Mouse (Mus musculus): ENCODE measurements around the gene Slc17a7. TPM values are rescaled to one million over a fixed set of nuclear protein-coding genes. Genes with fewer than 3 reads are reported as not detected.
"Not testable (repeated sequence)": the region's sequence is repeated elsewhere in the genome, so short reads cannot be mapped to it uniquely, and the experiment has no call there.

Slc17a7 gene
- total and polyA plus RNA-seq, 3 experiments = 0.11 TPM; not detected in 2

GRCm38 (mm10) chr7:45173772-45174171, 10.0 kb downstream of the Slc17a7 start:
- H3K27ac ChIP-seq (ENCODE audit: insufficient read depth, low read depth); dilution Hi-C loops (cut with MboI; ENCODE audit: extremely low pct_ligation_motif_present, extremely low pct_unique_long_range_greater_than_20kb, low sequenced_read_pairs); H3K79me2 ChIP-seq (replicated peaks; ENCODE audit: control insufficient read depth, extremely low read depth, insufficient read depth, poor library complexity, severe bottlenecking); H3K9ac ChIP-seq (ENCODE audit: insufficient read depth, low read depth); H3K4me2 ChIP-seq (ENCODE audit: insufficient read depth, low read depth, poor library complexity, severe bottlenecking); H3K36me3 ChIP-seq (replicated peaks in 1 of 2; ENCODE audit: control insufficient read depth in 1 of 2, insufficient read depth in 1 of 2, low read length in 1 of 2); H3K4me1 ChIP-seq (ENCODE audit: control insufficient read depth in 1 of 2, insufficient read depth in 2 of 2); H3K4me3 ChIP-seq (replicated peaks in 1 of 3; ENCODE audit: low read depth in 2 of 3, low read length in 2 of 3, poor library complexity in 1 of 3); in situ Hi-C loops (cut with MboI; ENCODE audit: low pct_ligation_motif_present, low pct_unique_long_range_greater_than_20kb, low sequenced_read_pairs): not testable (repeated sequence)
- peaks cover 32% of the 10 kb centered on the region for H3K9me3 ChIP-seq (replicated peaks; ENCODE audit: low read length)
- DNase-seq (ENCODE audit: extremely low read depth) = peak; percentile 46
- peak in 1 of 2 experiments; percentile 65; a peak in 2 of 4 replicates for TF ChIP-seq CTCF (conservative IDR thresholded peaks at IDR 0.05 in 1 of 2, IDR thresholded peaks at IDR 0.05 in 1 of 2; ENCODE audit: low read depth in 2 of 2, low read length in 2 of 2)
- peak; percentile 39 for TF ChIP-seq SMC3 (IDR thresholded peaks at IDR 0.05; ENCODE audit: low read depth, low read length)
- TF ChIP-seq RAD21 (IDR thresholded peaks at IDR 0.05; ENCODE audit: low read depth, low read length) = peak; percentile 10
- peaks cover 56% of the 10 kb centered on the region for H3K27me3 ChIP-seq (replicated peaks)

GRCm38 (mm10) chr7:45174567-45175280, 11.0 kb downstream of the Slc17a7 start:
- no peak overlapping the region for H3K9ac ChIP-seq (ENCODE audit: insufficient read depth, low read depth)
- dilution Hi-C loops (cut with MboI; ENCODE audit: extremely low pct_ligation_motif_present, extremely low pct_unique_long_range_greater_than_20kb, low sequenced_read_pairs) = no loop called here
- H3K79me2 ChIP-seq (replicated peaks; ENCODE audit: control insufficient read depth, extremely low read depth, insufficient read depth, poor library complexity, severe bottlenecking) = no peaks in the 10 kb centered on the region
- H3K27me3 ChIP-seq (replicated peaks) = peaks cover 63% of the 10 kb centered on the region
- peaks cover 23% of the 10 kb centered on the region for H3K9me3 ChIP-seq (replicated peaks; ENCODE audit: low read length)
- H3K27ac ChIP-seq (ENCODE audit: insufficient read depth, low read depth) = no peak overlapping the region
- H3K4me2 ChIP-seq (ENCODE audit: insufficient read depth, low read depth, poor library complexity, severe bottlenecking) = peak overlapping the region; percentile 41
- TF ChIP-seq HCFC1 (IDR thresholded peaks at IDR 0.05; ENCODE audit: low read depth, low read length) (no peak), MEF2A (IDR thresholded peaks at IDR 0.05; ENCODE audit: borderline replicate concordance, low read depth, low read length) (no peak), USF1 (IDR thresholded peaks at IDR 0.05; ENCODE audit: low read depth, low read length) (no peak), JUN (IDR thresholded peaks at IDR 0.05; ENCODE audit: insufficient read depth, low read depth, low read length) (no peak), POLR2A (IDR thresholded peaks at IDR 0.05; ENCODE audit: low read depth, low read length) (no peak), USF2 (conservative IDR thresholded peaks at IDR 0.05; ENCODE audit: low read depth, low read length) (no peak), CHD1 (IDR thresholded peaks at IDR 0.05; ENCODE audit: low read depth, low read length) (no peak), NELFE (IDR thresholded peaks at IDR 0.05; ENCODE audit: low read depth, low read length) (no peak), EP300 (IDR thresholded peaks at IDR 0.05; ENCODE audit: low read length) (no peak), MAFK (IDR thresholded peaks at IDR 0.05; ENCODE audit: insufficient replicate concordance, low read length) (no peak), MAZ (IDR thresholded peaks at IDR 0.05; ENCODE audit: low read depth, low read length) (no peak), E2F4 (IDR thresholded peaks at IDR 0.05; ENCODE audit: insufficient replicate concordance, low read depth, low read length) (no peak), ZKSCAN1 (IDR thresholded peaks at IDR 0.05; ENCODE audit: borderline replicate concordance, low read depth, low read length) (no peak), ZMIZ1 (IDR thresholded peaks at IDR 0.05; ENCODE audit: low read depth, low read length) (no peak), RCOR1 (conservative IDR thresholded peaks at IDR 0.05; ENCODE audit: low read depth, low read length) (no peak), TBP (conservative IDR thresholded peaks at IDR 0.05; ENCODE audit: low read depth, low read length) (no peak), MYC (IDR thresholded peaks at IDR 0.05; ENCODE audit: low read depth, low read length) (no peak), NRF1 (IDR thresholded peaks at IDR 0.05; ENCODE audit: low read depth, low read length) (no peak), POLR2AphosphoS2 (IDR thresholded peaks at IDR 0.05; ENCODE audit: low read depth, low read length) (no peak), PAX5 (IDR thresholded peaks at IDR 0.05; ENCODE audit: low read length) (no peak)
- H3K36me3 ChIP-seq (replicated peaks in 1 of 2; ENCODE audit: control insufficient read depth in 1 of 2, insufficient read depth in 1 of 2, low read length in 1 of 2) = no peaks in the 10 kb centered on the region
- in situ Hi-C loops (cut with MboI; ENCODE audit: low pct_ligation_motif_present, low pct_unique_long_range_greater_than_20kb, low sequenced_read_pairs) = no loop called here
- H3K4me3 ChIP-seq (replicated peaks in 1 of 3; ENCODE audit: low read depth in 2 of 3, low read length in 2 of 3, poor library complexity in 1 of 3) = no peak overlapping the region
- no peak for DNase-seq (ENCODE audit: extremely low read depth)
- H3K4me1 ChIP-seq (ENCODE audit: control insufficient read depth in 1 of 2, insufficient read depth in 2 of 2) = peaks cover 7 to 10% of the 10 kb centered on the region in 2 experiments
